Mouse (Mus musculus) thymus, adult 18-20 months (tissue): ENCODE data around the gene Txnrd2.
A peak's percentile ranks its signal among the peaks of the same experiment; 100 is the strongest.

ENCODE experiments used
- DNase-seq, 2 experiments: peaks; one replicate each; pipeline ENCODE4 v3.0.0; 2022; ENCODE audit warnings: mixed read lengths in 2 of 2

Txnrd2 gene

GRCm38 (mm10) chr16:18455407-18455806 lies 29.2 kb downstream of the Txnrd2 start:
- DNase-seq, result no peak

- DNase-seq, result no peak
Measured at GRCm38 (mm10) chr16:18458661-18459060, 32.5 kb downstream of the Txnrd2 start.

GRCm38 (mm10) chr16:18459335-18459954 lies 33.3 kb downstream of the Txnrd2 start:
- DNase-seq, result peak in 1 of 2 experiments; percentile 54

- DNase-seq, result peak; percentile 72 to 84
Measured at GRCm38 (mm10) chr16:18459955-18460370, 33.8 kb downstream of the Txnrd2 start.

GRCm38 (mm10) chr16:18460826-18461225 lies 34.6 kb downstream of the Txnrd2 start:
- DNase-seq, result no peak

GRCm38 (mm10) chr16:18462031-18462430 lies 35.8 kb downstream of the Txnrd2 start:
- DNase-seq, result no peak

- no peak for DNase-seq
Measured at GRCm38 (mm10) chr16:18462598-18462997, 36.4 kb downstream of the Txnrd2 start.

- DNase-seq, result no peak
Measured at GRCm38 (mm10) chr16:18464271-18464670, 38.1 kb downstream of the Txnrd2 start.

- no peak for DNase-seq
Measured at GRCm38 (mm10) chr16:18470829-18471228, 44.6 kb downstream of the Txnrd2 start.

- DNase-seq, result no peak
Measured at GRCm38 (mm10) chr16:18471381-18471955, 45.3 kb downstream of the Txnrd2 start.

- DNase-seq, result no peak
Measured at GRCm38 (mm10) chr16:18471976-18472375, 45.8 kb downstream of the Txnrd2 start.

- no peak for DNase-seq
Measured at GRCm38 (mm10) chr16:18472416-18472815, 46.2 kb downstream of the Txnrd2 start.

- DNase-seq, result peak in 1 of 2 experiments; percentile 0
Measured at GRCm38 (mm10) chr16:18472976-18473375, 46.8 kb downstream of the Txnrd2 start.

GRCm38 (mm10) chr16:18474021-18474420 lies 47.8 kb downstream of the Txnrd2 start:
- no peak for DNase-seq

- DNase-seq, result peak in 1 of 2 experiments; percentile 1
Measured at GRCm38 (mm10) chr16:18477996-18478395, 51.8 kb downstream of the Txnrd2 start.

- DNase-seq, result no peak
Measured at GRCm38 (mm10) chr16:18479667-18480066, 53.5 kb downstream of the Txnrd2 start.

- DNase-seq, result no peak
Measured at GRCm38 (mm10) chr16:18480933-18481485, 54.8 kb downstream of the Txnrd2 start.

- no peak for DNase-seq
Measured at GRCm38 (mm10) chr16:18482431-18482830, 56.2 kb downstream of the Txnrd2 start.

- peak in 1 of 2 experiments; percentile 0 for DNase-seq
Measured at GRCm38 (mm10) chr16:18483839-18484238, 57.7 kb downstream of the Txnrd2 start.

- no peak for DNase-seq
Measured at GRCm38 (mm10) chr16:18484386-18484785, 58.2 kb downstream of the Txnrd2 start.

- no peak for DNase-seq
Measured at GRCm38 (mm10) chr16:18484794-18485435, 58.7 kb downstream of the Txnrd2 start.

GRCm38 (mm10) chr16:18486126-18486525 lies 59.9 kb downstream of the Txnrd2 start:
- DNase-seq, result no peak

- DNase-seq, result no peak
Measured at GRCm38 (mm10) chr16:18490281-18490680, 64.1 kb downstream of the Txnrd2 start.

- DNase-seq, result no peak
Measured at GRCm38 (mm10) chr16:18490894-18491293, 64.7 kb downstream of the Txnrd2 start.
